In the genomic region with DNA sequence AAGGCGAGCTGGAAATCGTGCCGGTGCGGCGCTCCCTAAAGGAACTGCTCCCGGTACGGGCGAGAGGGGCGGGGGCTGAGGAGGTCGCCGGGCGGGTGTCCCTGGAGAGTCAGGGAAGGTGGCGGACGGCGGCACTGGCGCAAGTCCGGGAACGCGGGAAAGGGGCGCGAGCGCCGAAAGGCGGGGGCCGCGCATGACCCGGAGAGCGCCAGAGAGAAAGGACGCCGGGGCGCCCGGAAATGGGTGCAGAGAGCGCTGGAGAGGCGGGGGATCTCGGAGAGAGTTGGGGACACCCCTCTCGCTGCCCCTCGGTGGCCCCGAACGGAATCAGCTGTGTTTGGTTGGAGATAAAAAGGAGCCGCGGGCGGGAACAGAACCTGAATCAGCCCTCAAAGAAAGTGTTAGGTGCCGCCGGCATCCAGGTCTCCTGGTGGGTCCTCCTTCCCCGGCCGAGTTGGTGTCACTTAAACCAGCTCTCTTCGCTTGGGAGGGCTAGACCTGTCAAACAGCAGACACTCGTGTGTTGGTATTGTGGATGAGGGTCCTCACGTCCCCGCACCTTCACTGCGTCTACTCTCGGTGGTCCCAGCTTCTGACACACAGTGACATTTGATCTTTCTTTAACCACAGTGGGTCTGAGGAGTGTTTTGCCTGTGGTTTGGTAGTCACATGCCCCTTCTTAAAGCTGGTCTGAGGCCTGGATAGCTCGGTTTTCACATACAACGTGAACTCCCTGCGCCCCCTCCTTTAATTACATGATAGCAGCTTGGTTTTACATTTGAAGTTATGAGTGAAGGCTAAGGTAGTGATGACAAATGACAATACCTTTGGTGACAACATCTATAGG, we compare ENCODE assay signal across 8 mouse cellular contexts. TPM values are rescaled to one million over a fixed set of nuclear protein-coding genes. Genes with fewer than 3 reads are reported as not detected.
DNase-seq lines count a peak whose midpoint lies in the region; ATAC-seq lines count a peak whose summit lies in the region.

No protein-coding gene starts in this region.

- peak overlapping the region; percentile 84 for H3K27ac ChIP-seq in brown adipose tissue, adult 24 weeks (replicated peaks; ENCODE audit: low read depth, low read length)
- peak overlapping the region; percentile 91 for H3K27ac ChIP-seq in hindbrain, embryonic 12.5 days

- peak overlapping the region; percentile 85 for H3K4me2 ChIP-seq in hindbrain, embryonic 12.5 days (replicated peaks)

- peak; percentile 22 for ATAC-seq in frontal cortex, adult (ENCODE audit: low TSS enrichment)
- peak; percentile 82 for ATAC-seq in hindbrain, embryonic 12.5 days (ENCODE audit: low FRiP score)
- ATAC-seq in megakaryocyte progenitor cell, adult 5-6 weeks (replicated peaks; ENCODE audit: poor library complexity), result peak; percentile 33

- no peaks in the 10 kb centered on the region for H3K9me3 ChIP-seq in hindbrain, embryonic 12.5 days (replicated peaks)

- no peaks in the 10 kb centered on the region for H3K4me1 ChIP-seq in brown adipose tissue, adult 24 weeks (ENCODE audit: control insufficient read depth, insufficient read depth, insufficient read length, low read length)
- peaks cover 13% of the 10 kb centered on the region for H3K4me1 ChIP-seq in hindbrain, embryonic 12.5 days

- peaks cover 21% of the 10 kb centered on the region for H3K36me3 ChIP-seq in hindbrain, embryonic 12.5 days

- H3K9ac ChIP-seq in hindbrain, embryonic 12.5 days, result peak overlapping the region; percentile 92

- H3K27me3 ChIP-seq in hindbrain, embryonic 12.5 days, result no peaks in the 10 kb centered on the region

- DNase-seq in frontal cortex, postnatal 25 days (ENCODE audit: low spot score in 2 of 2), result no peak
- peak; percentile 38 for DNase-seq in 3T3-L1 (ENCODE audit: low read depth, low spot score)
- no peak for DNase-seq in gastrocnemius, adult 18-20 months (ENCODE audit: low spot score)
- DNase-seq in layer of hippocampus, postnatal 14 days (ENCODE audit: low spot score in 2 of 2), result no peak

- WGBS in hindbrain, embryonic 12.5 days, result 2% methylated on average over 55 of the region's 55 CpGs

- peak overlapping the region; percentile 95 for H3K4me3 ChIP-seq in brown adipose tissue, adult 24 weeks (ENCODE audit: insufficient read depth, low read depth, low read length)
- H3K4me3 ChIP-seq in hindbrain, embryonic 12.5 days, result peak overlapping the region; percentile 88

RNA-seq across cellular contexts. Expression of gene Ncbp3, which starts 0.7 kb away (rescaled TPM):
- 2.3 and 2.7 TPM in 2 replicates for polyA plus RNA-seq in brown adipose tissue, adult 24 weeks (2012; ENCODE audit: insufficient read depth, insufficient read length, missing spikeins)
- polyA plus RNA-seq in hindbrain, embryonic 12.5 days (2016; fragmentation: Nextera tagmentation; extraction: Ambion mirVana), result 13.4 and 13.5 TPM in 2 replicates
- 9.6 and 10.2 TPM in 2 replicates for total RNA-seq in megakaryocyte progenitor cell, adult 5-6 weeks (2015)
- total RNA-seq in megakaryocyte progenitor cell, adult 5-6 weeks (2017), result 12.7 and 15.1 TPM in 2 replicates
- 1 to 10 TPM; 2.3 to 2.4 TPM for total RNA-seq in gastrocnemius, adult 18-20 months (2021)
- 1 to 10 TPM; 9.4 to 9.7 TPM for total RNA-seq in layer of hippocampus, postnatal 14 days (2021)

RNA-seq across cellular contexts. Expression of gene Camkk1, which starts 29.4 kb away (rescaled TPM):
- not detected in 2 replicates for polyA plus RNA-seq in brown adipose tissue, adult 24 weeks (2012; ENCODE audit: insufficient read depth, insufficient read length, missing spikeins)
- polyA plus RNA-seq in hindbrain, embryonic 12.5 days (2016; fragmentation: Nextera tagmentation; extraction: Ambion mirVana), result 13.3 and 13.6 TPM in 2 replicates
- total RNA-seq in megakaryocyte progenitor cell, adult 5-6 weeks (2015), result 0.35 and 0.59 TPM in 2 replicates
- 1.2 and 1.4 TPM in 2 replicates for total RNA-seq in megakaryocyte progenitor cell, adult 5-6 weeks (2017)
- under 1 TPM; 0.55 to 0.64 TPM for total RNA-seq in gastrocnemius, adult 18-20 months (2021)
- total RNA-seq in layer of hippocampus, postnatal 14 days (2021), result 10 to 100 TPM; 80.5 to 82.7 TPM

RNA-seq across cellular contexts. Expression of gene Itgae, which starts 42.1 kb away (rescaled TPM):
- 1.8 and 2.4 TPM in 2 replicates for polyA plus RNA-seq in brown adipose tissue, adult 24 weeks (2012; ENCODE audit: insufficient read depth, insufficient read length, missing spikeins)
- 0.30 and 0.35 TPM in 2 replicates for polyA plus RNA-seq in hindbrain, embryonic 12.5 days (2016; fragmentation: Nextera tagmentation; extraction: Ambion mirVana)
- 0.07 TPM in 1 of 2 replicates, not detected in the other for total RNA-seq in megakaryocyte progenitor cell, adult 5-6 weeks (2015)
- total RNA-seq in megakaryocyte progenitor cell, adult 5-6 weeks (2017), result 0.20 TPM in 1 of 2 replicates, not detected in the other
- under 1 TPM in 1 of 2 experiments, not detected in 1; 0.12 TPM for total RNA-seq in gastrocnemius, adult 18-20 months (2021)
- total RNA-seq in layer of hippocampus, postnatal 14 days (2021), result under 1 TPM; 0.21 to 0.45 TPM

RNA-seq across cellular contexts. Expression of gene P2rx1, which starts 49.4 kb away (rescaled TPM):
- polyA plus RNA-seq in brown adipose tissue, adult 24 weeks (2012; ENCODE audit: insufficient read depth, insufficient read length, missing spikeins), result 0.40 and 1.9 TPM in 2 replicates
- 0.81 and 1.2 TPM in 2 replicates for polyA plus RNA-seq in hindbrain, embryonic 12.5 days (2016; fragmentation: Nextera tagmentation; extraction: Ambion mirVana)
- 6.8 and 9.3 TPM in 2 replicates for total RNA-seq in megakaryocyte progenitor cell, adult 5-6 weeks (2015)
- total RNA-seq in megakaryocyte progenitor cell, adult 5-6 weeks (2017), result 3.8 and 5.2 TPM in 2 replicates
- total RNA-seq in gastrocnemius, adult 18-20 months (2021), result under 1 TPM; 0.62 to 0.78 TPM
- under 1 TPM; 0.65 to 0.83 TPM for total RNA-seq in layer of hippocampus, postnatal 14 days (2021)

Comparison
In these comparisons a context has a peak if more than half of its experiments do, and no peak if none do; other contexts are left out.
1. ATAC-seq: peak in every context shown above with its lines; median percentile 82 in hindbrain, embryonic 12.5 days; 33 in megakaryocyte progenitor cell, adult 5-6 weeks; 22 in frontal cortex, adult.
2. RNA of gene Camkk1, which starts 29.4 kb away (total RNA-seq): 80.5 to 82.7 TPM in layer of hippocampus, postnatal 14 days; 0.35 to 1.4 TPM in megakaryocyte progenitor cell, adult 5-6 weeks and 0.55 to 0.64 TPM in gastrocnemius, adult 18-20 months; every median in the first group is over 10 times any median in the second.